Mouse (Mus musculus) embryonic facial prominence, embryonic 15.5 days (tissue): ENCODE results near the gene Ripk4. TPM values are rescaled to one million over a fixed set of nuclear protein-coding genes. Genes with fewer than 3 reads are reported as not detected.

Experiments
- ATAC-seq: fragments of 200-750 bp; cut with Nextera tagmentation; 2 replicates; pipeline ENCODE4 v1.8.0; 2017; ENCODE audit warnings: low read depth, moderate TSS enrichment; ENCODE audit not compliant: insufficient number of reproducible peaks, low FRiP score, low TSS enrichment
- H3K27ac ChIP-seq: fragments of 300-500 bp; sonication (generic); replicated peaks from 2 replicates; pipeline ENCODE4 v1.5.1; 2015; ENCODE audit warnings: mild to moderate bottlenecking, inconsistent platforms
- H3K27me3 ChIP-seq: fragments of 300-500 bp; sonication (generic); 2 replicates; pipeline ENCODE4 v1.6.1; 2015; ENCODE audit warnings: inconsistent platforms
- H3K36me3 ChIP-seq: fragments of 300-500 bp; sonication (generic); 2 replicates; pipeline ENCODE4 v1.6.1; 2015; ENCODE audit warnings: mild to moderate bottlenecking, inconsistent platforms
- H3K4me1 ChIP-seq: fragments of 300-500 bp; sonication (generic); 2 replicates; pipeline ENCODE4 v1.6.1; 2015; ENCODE audit warnings: inconsistent platforms
- H3K4me2 ChIP-seq: fragments of 300-500 bp; sonication (generic); replicated peaks from 2 replicates; pipeline ENCODE4 v1.6.1; 2015; ENCODE audit warnings: mild to moderate bottlenecking, inconsistent platforms
- H3K4me3 ChIP-seq: fragments of 300-500 bp; sonication (generic); replicated peaks from 2 replicates; pipeline ENCODE4 v1.5.1; 2015; ENCODE audit warnings: mild to moderate bottlenecking, inconsistent platforms
- H3K9ac ChIP-seq: fragments of 300-500 bp; sonication (generic); 2 replicates; pipeline ENCODE4 v1.6.1; 2015; ENCODE audit warnings: inconsistent platforms
- H3K9me3 ChIP-seq: fragments of 300-500 bp; sonication (generic); replicated peaks from 2 replicates; pipeline ENCODE4 v1.6.1; 2016; ENCODE audit warnings: inconsistent platforms
- WGBS: fragments of 180-500 bp; shearing (Covaris S2); methylation state at CpG from one replicate; pipeline ENCODE4 v1.1.7; 2015; 5-methylcytosine and 5-hydroxymethylcytosine counted together
- polyA plus RNA-seq: library from polyadenylated mRNA; unstranded; fragments of >200 nt; fragmentation: Nextera tagmentation; extraction: Ambion mirVana; gene quantifications from 2 replicates; pipeline ENCODE4 v1.2.1, GENCODE M21; 2015

Ripk4 gene
- 26.8 and 29.1 TPM in 2 replicates for polyA plus RNA-seq

DNA sequence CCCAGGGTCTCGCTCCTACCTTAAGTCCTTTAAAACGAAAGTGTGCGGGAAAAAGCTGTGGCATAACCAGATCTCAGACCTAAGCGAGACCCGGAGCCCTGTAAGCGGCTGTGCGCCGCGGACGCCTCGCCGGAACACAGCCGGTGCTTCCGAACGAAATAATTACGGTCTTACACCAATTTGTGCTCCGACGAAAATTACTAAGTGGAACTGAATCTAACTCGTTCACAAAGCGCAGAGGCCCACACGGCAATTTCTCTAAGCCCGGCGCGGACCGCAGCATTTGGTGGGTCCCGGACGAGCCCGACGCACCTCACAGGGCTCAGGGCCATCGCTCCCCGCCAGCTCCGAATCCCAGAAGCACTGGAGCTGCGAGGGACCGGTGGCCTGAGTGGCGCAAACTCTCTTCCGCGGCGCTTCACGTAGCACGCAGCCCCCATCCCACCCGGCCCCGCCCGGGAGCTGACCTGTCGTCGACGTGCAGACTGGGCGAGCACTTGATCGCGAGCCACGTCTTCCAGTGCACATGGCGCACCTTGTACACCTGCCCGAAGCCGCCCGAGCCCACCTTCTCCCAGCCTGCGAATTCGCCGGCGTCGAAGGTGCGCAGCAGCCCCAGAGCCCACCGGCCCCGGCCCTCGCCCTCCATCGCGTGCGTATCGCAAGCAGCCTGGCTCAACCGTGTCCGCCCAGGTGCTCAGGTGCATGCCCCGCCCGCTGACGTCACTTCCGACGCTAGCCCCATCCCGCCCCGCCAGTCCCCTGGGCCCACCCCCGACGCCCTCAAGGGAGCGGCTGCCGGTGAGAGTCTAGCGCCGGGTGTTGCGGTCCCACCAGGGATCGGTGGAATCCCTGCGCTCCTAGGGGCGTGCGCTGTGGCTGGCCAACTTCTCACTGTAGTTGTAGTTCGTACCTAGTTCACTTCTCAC is at the start of gene Ripk4:
Gene Ripk4, minus strand, starts transcription at position 727 of the 929 bp plus-strand sequence.
- Histone ChIP-seq H3K4me1 (peaks cover 14% of the 10 kb centered on the region), H3K9me3 (no peaks in the 10 kb centered on the region), H3K27me3 (peaks cover 53% of the 10 kb centered on the region), H3K4me3 (peak within 1 kb of the TSS; percentile 53), H3K36me3 (no peaks in the 10 kb centered on the region), H3K4me2 (peak within 1 kb of the TSS; percentile 61), H3K27ac (peak within 1 kb of the TSS; percentile 60), H3K9ac (peak within 1 kb of the TSS; percentile 23)
- WGBS: under 1% methylated on average over 88 of the region's 88 CpGs
- ATAC-seq: peak; percentile 77

DNA sequence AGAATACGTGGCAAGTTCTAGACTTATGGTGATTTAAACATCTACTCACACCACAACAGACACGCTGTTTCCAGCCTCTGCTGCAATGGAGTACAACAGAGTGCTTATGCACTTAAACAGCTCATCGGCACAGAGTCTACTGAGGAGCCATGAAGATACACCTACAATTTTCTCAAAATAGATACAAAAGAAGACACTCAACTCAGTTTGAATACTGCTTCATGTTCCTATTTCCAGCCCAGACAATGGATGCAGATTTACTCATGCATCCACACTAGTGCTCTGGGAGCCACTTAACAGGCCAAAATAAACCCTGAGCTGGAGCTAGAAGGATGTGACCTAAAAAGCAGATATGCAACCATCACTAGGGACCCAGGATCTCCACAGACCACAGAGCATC is 45.3 kb upstream of the Ripk4 start:
- H3K36me3 ChIP-seq: peaks cover 92% of the 10 kb centered on the region
- H3K4me1 ChIP-seq: no peaks in the 10 kb centered on the region
- no peak overlapping the region for H3K4me3 ChIP-seq
- H3K9ac ChIP-seq: no peak overlapping the region
- H3K9me3 ChIP-seq: no peaks in the 10 kb centered on the region
- H3K27me3 ChIP-seq: no peaks in the 10 kb centered on the region
- no peak overlapping the region for H3K27ac ChIP-seq
- no peak for ATAC-seq
- WGBS: 91% methylated on average over 3 of the region's 3 CpGs
- H3K4me2 ChIP-seq: no peak overlapping the region

DNA sequence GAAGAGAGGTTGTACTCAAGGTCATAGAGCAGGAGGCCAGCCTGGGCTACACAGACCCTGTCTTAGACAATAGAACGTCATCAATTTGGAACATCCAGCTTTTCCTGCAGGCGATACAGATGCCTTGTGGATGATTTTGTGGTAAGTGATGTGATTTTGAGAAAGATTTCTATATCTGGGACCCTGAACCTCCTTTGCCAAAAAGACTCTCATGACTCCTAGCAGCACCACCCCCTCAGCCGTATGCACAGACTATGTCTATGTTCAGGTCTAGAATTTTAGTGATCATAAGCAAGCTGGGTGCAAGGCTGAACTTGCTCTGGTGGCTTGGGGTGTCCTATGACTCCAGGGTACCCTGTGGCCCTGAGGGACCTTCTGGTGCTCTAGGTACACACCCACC is 42.1 kb upstream of the Ripk4 start:
- Histone ChIP-seq H3K9ac (no peak overlapping the region), H3K4me2 (no peak overlapping the region), H3K27ac (no peak overlapping the region), H3K36me3 (peaks cover 77% of the 10 kb centered on the region), H3K9me3 (no peaks in the 10 kb centered on the region), H3K4me1 (no peaks in the 10 kb centered on the region), H3K27me3 (no peaks in the 10 kb centered on the region), H3K4me3 (no peak overlapping the region)
- 90% methylated on average over 3 of the region's 3 CpGs for WGBS
- no peak for ATAC-seq

DNA sequence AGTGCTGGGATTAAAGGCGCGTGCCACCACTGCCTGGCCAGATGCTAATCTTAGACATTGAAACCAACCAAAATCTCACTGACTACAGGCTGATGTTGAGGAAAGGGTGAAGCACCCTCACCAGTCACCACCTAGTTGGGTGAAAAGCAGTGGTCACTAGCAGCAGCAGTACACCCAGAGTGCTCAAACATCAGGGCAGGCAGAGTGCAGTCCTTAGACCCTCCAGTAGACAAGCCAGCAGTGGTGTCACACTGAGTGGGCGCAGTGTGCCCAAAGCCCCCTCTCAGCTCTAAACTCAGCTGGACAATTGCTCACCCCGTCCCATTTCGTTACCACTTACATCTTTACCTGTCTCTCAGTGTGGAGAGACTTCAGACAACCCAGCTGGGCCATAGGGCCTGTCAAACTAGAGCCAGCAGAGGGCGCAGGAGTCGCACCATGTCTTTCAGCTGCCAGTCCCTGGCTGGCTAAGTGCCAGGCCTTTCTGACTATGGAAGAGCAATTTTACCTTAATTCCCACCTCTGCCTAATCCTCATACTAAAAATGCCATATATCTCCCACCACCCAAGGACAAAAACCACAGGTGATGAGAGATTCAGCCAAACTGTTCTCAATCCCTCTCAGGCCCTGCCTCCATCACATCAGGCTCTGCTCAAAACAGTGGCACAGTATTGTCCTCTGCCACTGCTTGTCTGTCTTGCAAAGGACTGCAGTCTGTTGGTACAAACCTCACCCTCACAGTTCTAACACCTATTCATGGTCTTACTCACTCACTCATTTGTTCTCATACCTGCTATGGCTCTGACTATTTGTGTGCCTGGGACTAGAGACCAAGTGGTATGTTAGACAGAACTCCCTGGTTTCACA is 41.3 kb upstream of the Ripk4 start:
- Histone ChIP-seq H3K9me3 (no peaks in the 10 kb centered on the region), H3K27ac (no peak overlapping the region), H3K4me3 (no peak overlapping the region), H3K27me3 (no peaks in the 10 kb centered on the region), H3K4me2 (no peak overlapping the region), H3K9ac (no peak overlapping the region), H3K36me3 (peaks cover 76% of the 10 kb centered on the region), H3K4me1 (no peaks in the 10 kb centered on the region)
- ATAC-seq: peak; percentile 64
- WGBS: 78% methylated on average over 7 of the region's 7 CpGs

DNA sequence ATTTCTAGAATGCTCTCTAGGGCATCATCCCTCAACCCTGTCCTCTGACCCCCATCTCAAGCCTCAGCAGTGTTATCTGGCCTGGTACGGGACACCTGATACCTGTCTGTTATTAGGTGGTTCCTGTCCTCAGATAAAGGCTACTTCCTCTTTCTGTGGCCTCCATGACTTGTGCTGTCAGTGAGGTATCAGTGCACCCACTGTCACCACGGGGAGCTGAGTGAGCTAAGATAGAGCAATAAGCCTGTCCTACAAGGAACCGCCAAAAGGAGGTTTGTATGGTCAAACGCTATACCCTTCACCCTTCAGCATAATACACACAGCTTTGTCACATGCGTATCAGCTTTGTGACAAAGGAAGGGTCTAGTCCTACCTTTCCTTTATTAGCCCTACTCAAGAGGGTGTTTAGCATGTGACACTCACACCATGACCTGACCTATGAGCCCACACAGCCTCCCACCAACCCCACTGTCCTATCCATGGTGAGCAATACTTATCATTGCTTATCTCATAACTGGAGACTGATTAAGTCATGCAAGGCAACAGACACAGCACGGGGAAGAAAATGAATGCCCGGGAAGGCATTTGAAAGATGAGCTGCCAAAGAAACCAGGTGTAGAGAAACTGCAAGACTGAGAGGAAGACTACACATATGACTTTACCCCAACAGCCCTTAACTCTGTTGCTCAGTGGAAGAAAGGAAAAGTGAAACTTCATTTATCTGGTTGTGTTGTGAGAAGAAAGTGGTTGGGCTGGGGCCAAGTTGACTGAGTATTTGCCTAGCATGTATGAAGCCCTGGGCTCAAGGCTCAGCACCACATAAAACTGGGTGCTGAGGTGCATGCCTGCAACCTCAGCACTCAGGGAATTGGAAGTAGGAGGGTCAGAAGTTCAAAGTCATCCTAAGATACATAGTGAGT is 34.6 kb upstream of the Ripk4 start:
- no peak overlapping the region for H3K4me3 ChIP-seq
- no peaks in the 10 kb centered on the region for H3K9me3 ChIP-seq
- WGBS: 95% methylated on average over 7 of the region's 7 CpGs
- H3K27ac ChIP-seq: no peak overlapping the region
- no peak overlapping the region for H3K9ac ChIP-seq
- ATAC-seq: no peak
- H3K36me3 ChIP-seq: peaks cover 77% of the 10 kb centered on the region
- no peak overlapping the region for H3K4me2 ChIP-seq
- no peaks in the 10 kb centered on the region for H3K27me3 ChIP-seq
- H3K4me1 ChIP-seq: no peaks in the 10 kb centered on the region

DNA sequence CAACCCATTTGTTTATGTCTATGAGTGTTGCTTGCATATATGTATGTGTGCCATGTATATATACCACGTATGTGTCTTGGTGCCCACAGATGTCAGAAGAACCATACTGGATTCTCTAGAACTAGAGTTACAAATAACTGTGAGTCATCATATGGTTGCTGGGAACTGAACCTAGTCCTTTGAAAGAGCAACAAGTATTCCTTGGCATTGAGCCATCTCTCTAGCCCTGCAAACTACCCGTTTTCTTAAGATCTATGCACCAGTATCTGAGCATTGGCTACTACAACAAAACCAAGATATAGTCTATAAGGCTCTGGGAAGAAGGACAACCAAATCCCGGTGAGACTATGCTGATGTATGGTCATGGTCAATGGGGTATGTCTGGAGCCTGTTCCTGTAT is 33.6 kb upstream of the Ripk4 start:
- Histone ChIP-seq H3K4me1 (no peaks in the 10 kb centered on the region), H3K4me3 (no peak overlapping the region), H3K9ac (no peak overlapping the region), H3K27me3 (no peaks in the 10 kb centered on the region), H3K9me3 (no peaks in the 10 kb centered on the region), H3K36me3 (peaks cover 80% of the 10 kb centered on the region), H3K4me2 (no peak overlapping the region), H3K27ac (no peak overlapping the region)
- 84% methylated on average over 3 of the region's 3 CpGs for WGBS
- no peak for ATAC-seq

DNA sequence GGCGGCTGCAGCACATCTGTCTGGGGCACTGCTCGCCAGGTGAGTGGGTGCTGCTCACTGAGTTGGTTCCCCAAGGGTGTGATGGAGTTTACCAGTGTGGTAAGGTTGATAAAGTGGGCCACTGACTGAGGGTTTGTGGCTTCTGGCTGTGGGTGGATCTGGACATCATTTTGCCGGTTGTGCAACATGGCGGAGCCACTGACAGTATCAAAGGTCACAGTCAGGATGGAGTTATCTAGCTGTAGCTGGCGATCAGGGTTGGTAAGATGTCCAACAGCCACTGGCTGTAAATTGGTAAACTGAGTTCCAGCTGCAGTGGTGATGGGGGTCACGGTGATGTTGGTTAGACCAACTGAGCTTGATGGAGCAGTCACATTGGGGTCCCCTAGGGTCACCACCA is 30.7 kb upstream of the Ripk4 start:
- ATAC-seq: no peak
- H3K9me3 ChIP-seq: no peaks in the 10 kb centered on the region
- peaks cover 63% of the 10 kb centered on the region for H3K36me3 ChIP-seq
- H3K4me1 ChIP-seq: no peaks in the 10 kb centered on the region
- H3K4me2 ChIP-seq: no peak overlapping the region
- H3K27me3 ChIP-seq: no peaks in the 10 kb centered on the region
- WGBS: 91% methylated on average over 6 of the region's 6 CpGs
- H3K27ac ChIP-seq: no peak overlapping the region
- H3K4me3 ChIP-seq: no peak overlapping the region
- H3K9ac ChIP-seq: no peak overlapping the region

- 75% methylated on average over 5 of the region's 5 CpGs for WGBS
Observed at GRCm38 (mm10) chr16:97783057-97783456, 19.5 kb upstream of the Ripk4 start.

GRCm38 (mm10) chr16:97778353-97779025 is 14.9 kb upstream of the Ripk4 start:
- H3K36me3 ChIP-seq: no peaks in the 10 kb centered on the region
- no peaks in the 10 kb centered on the region for H3K27me3 ChIP-seq
- 23% methylated on average over 15 of the region's 15 CpGs for WGBS
- H3K9ac ChIP-seq: no peak overlapping the region
- H3K4me1 ChIP-seq: 0 out of 2 replicates have a peak, but pooled peaks cover 4% of the 10 kb centered on the region
- ATAC-seq: peak; percentile 69; the same call in 1 of the 2 replicates
- no peaks in the 10 kb centered on the region for H3K9me3 ChIP-seq
- H3K4me3 ChIP-seq: no peak overlapping the region
- H3K4me2 ChIP-seq: peak overlapping the region; percentile 28; the same call in 1 of the 2 replicates
- H3K27ac ChIP-seq: no peak overlapping the region

More at GRCm38 (mm10) chr16:97783057-97783456, 19.5 kb upstream of the Ripk4 start:
- Histone ChIP-seq H3K27ac (no peak overlapping the region), H3K9me3 (no peaks in the 10 kb centered on the region), H3K36me3 (no peaks in the 10 kb centered on the region), H3K4me1 (0 out of 2 replicates have a peak, but pooled peaks cover 4% of the 10 kb centered on the region), H3K4me2 (no peak overlapping the region), H3K4me3 (no peak overlapping the region), H3K9ac (no peak overlapping the region), H3K27me3 (no peaks in the 10 kb centered on the region)
- ATAC-seq: no peak

GRCm38 (mm10) chr16:97766501-97766900 is 2.9 kb upstream of the Ripk4 start:
- Histone ChIP-seq H3K27me3 (peaks cover 48% of the 10 kb centered on the region), H3K4me2 (no peak overlapping the region), H3K4me3 (no peak overlapping the region), H3K9ac (no peak overlapping the region), H3K36me3 (no peaks in the 10 kb centered on the region), H3K4me1 (peaks cover 14% of the 10 kb centered on the region), H3K9me3 (no peaks in the 10 kb centered on the region), H3K27ac (no peak overlapping the region)
- 29% methylated on average over 3 of the region's 3 CpGs for WGBS
- no peak for ATAC-seq
